Mouse (Mus musculus) kidney, embryonic 14.5 days (tissue): ENCODE measurements around the gene Ccl22. TPM values are rescaled to one million over a fixed set of nuclear protein-coding genes. Genes with fewer than 3 reads are reported as not detected.

Source experiments
- ATAC-seq: fragments of 200-750 bp; cut with Nextera tagmentation; 2 replicates; pipeline ENCODE4 v1.8.0; 2017; ENCODE audit warnings: moderate number of reproducible peaks, mild to moderate bottlenecking, moderate TSS enrichment, moderate library complexity; ENCODE audit not compliant: low FRiP score, low TSS enrichment
- H3K27ac ChIP-seq: fragments of 300-500 bp; sonication (generic); 2 replicates; pipeline ENCODE4 v1.5.1; 2014; ENCODE audit warnings: low read depth, mild to moderate bottlenecking, low read length, moderate library complexity, mixed read lengths
- H3K27me3 ChIP-seq: fragments of 300-500 bp; sonication (generic); 2 replicates; pipeline ENCODE4 v1.6.1; 2014; ENCODE audit warnings: mild to moderate bottlenecking, low read length; ENCODE audit not compliant: control insufficient read depth, insufficient read depth
- H3K36me3 ChIP-seq: fragments of 300-500 bp; sonication (generic); 2 replicates; pipeline ENCODE4 v1.6.1; 2014; ENCODE audit warnings: low read length, mixed read lengths; ENCODE audit not compliant: control insufficient read depth, insufficient read depth
- H3K4me1 ChIP-seq: fragments of 300-500 bp; sonication (generic); 2 replicates; pipeline ENCODE4 v1.6.1; 2014; ENCODE audit warnings: low read length, mixed read lengths; ENCODE audit not compliant: control insufficient read depth, insufficient read depth
- H3K4me2 ChIP-seq: fragments of 300-500 bp; sonication (generic); replicated peaks from 2 replicates; pipeline ENCODE4 v1.6.1; 2014; ENCODE audit warnings: low read depth, mild to moderate bottlenecking, low read length
- H3K4me3 ChIP-seq: fragments of 300-500 bp; sonication (generic); 2 replicates; pipeline ENCODE4 v1.5.1; 2014; ENCODE audit warnings: mild to moderate bottlenecking, low read length
- H3K9ac ChIP-seq: fragments of 300-500 bp; sonication (generic); 2 replicates; pipeline ENCODE4 v1.6.1; 2014; ENCODE audit warnings: low read depth, mild to moderate bottlenecking, low read length, moderate library complexity
- H3K9me3 ChIP-seq: fragments of 300-500 bp; sonication (generic); 2 replicates; pipeline ENCODE4 v1.6.1; 2016; ENCODE audit warnings: low read length; ENCODE audit not compliant: control insufficient read depth
- WGBS: fragments of 180-500 bp; shearing (Covaris S2); extraction: QIAGEN DNeasy Blood & Tissue Kit; methylation state at CpG from one replicate; pipeline ENCODE4 v1.1.7; 2014; 5-methylcytosine and 5-hydroxymethylcytosine counted together
- polyA plus RNA-seq: library from polyadenylated mRNA; unstranded; fragments of >200 nt; fragmentation: Nextera tagmentation; extraction: Ambion mirVana; gene quantifications from 2 replicates; pipeline ENCODE4 v1.2.1, GENCODE M21; 2014

Gene Ccl22
- not detected in 2 replicates for polyA plus RNA-seq

GRCm38 (mm10) chr8:94745476-94746184 lies at the start of gene Ccl22:
Gene Ccl22 (plus strand): TSS chr8:94745590.
- no peaks in the 10 kb centered on the region for H3K36me3 ChIP-seq
- no peak within 1 kb of the TSS for H3K9ac ChIP-seq
- no peaks in the 10 kb centered on the region for H3K27me3 ChIP-seq
- no peaks in the 10 kb centered on the region for H3K9me3 ChIP-seq
- 84% methylated on average over 7 of the region's 7 CpGs for WGBS
- ATAC-seq: no peak
- no peak within 1 kb of the TSS for H3K4me3 ChIP-seq
- H3K4me2 ChIP-seq: no peak within 1 kb of the TSS
- no peaks in the 10 kb centered on the region for H3K4me1 ChIP-seq
- no peak within 1 kb of the TSS for H3K27ac ChIP-seq

GRCm38 (mm10) chr8:94695994-94696384 lies 49.4 kb upstream of the Ccl22 start, which contains the start of gene Pllp:
Gene Pllp (minus strand): TSS chr8:94696278.
- Histone ChIP-seq H3K9ac (peak within 1 kb of the TSS; percentile 42; the same call in 1 of the 2 replicates), H3K4me1 (peaks cover 5% of the 10 kb centered on the region; the same call in 1 of the 2 replicates), H3K36me3 (no peaks in the 10 kb centered on the region), H3K4me2 (peak within 1 kb of the TSS; percentile 80), H3K4me3 (peak within 1 kb of the TSS; percentile 48), H3K27ac (no peak within 1 kb of the TSS), H3K27me3 (peaks cover 49% of the 10 kb centered on the region), H3K9me3 (no peaks in the 10 kb centered on the region)
- under 1% methylated on average over 41 of the region's 41 CpGs for WGBS
- ATAC-seq: peak; percentile 81

GRCm38 (mm10) chr8:94696566-94696965 lies 48.8 kb upstream of the Ccl22 start:
- Histone ChIP-seq H3K36me3 (no peaks in the 10 kb centered on the region), H3K27me3 (peaks cover 49% of the 10 kb centered on the region), H3K9me3 (no peaks in the 10 kb centered on the region), H3K9ac (no peak overlapping the region), H3K4me2 (peak overlapping the region; percentile 80), H3K4me3 (peak overlapping the region; percentile 48; the same call in 1 of the 2 replicates), H3K27ac (no peak overlapping the region), H3K4me1 (peaks cover 5% of the 10 kb centered on the region; the same call in 1 of the 2 replicates)
- 53% methylated on average over 3 of the region's 3 CpGs for WGBS
- no peak for ATAC-seq

- no peak overlapping the region for H3K27ac ChIP-seq
- no peak for ATAC-seq
- H3K4me1 ChIP-seq: peaks cover 5% of the 10 kb centered on the region; the same call in 1 of the 2 replicates
- H3K9me3 ChIP-seq: no peaks in the 10 kb centered on the region
- H3K9ac ChIP-seq: no peak overlapping the region
- H3K36me3 ChIP-seq: no peaks in the 10 kb centered on the region
- WGBS: 78% methylated on average over 6 of the region's 6 CpGs
- no peak overlapping the region for H3K4me2 ChIP-seq
- H3K4me3 ChIP-seq: no peak overlapping the region
- H3K27me3 ChIP-seq: peaks cover 43% of the 10 kb centered on the region
Measured at GRCm38 (mm10) chr8:94697956-94698355, 47.4 kb upstream of the Ccl22 start.

GRCm38 (mm10) chr8:94699366-94699765 lies 46.0 kb upstream of the Ccl22 start:
- H3K9ac ChIP-seq: no peak overlapping the region
- H3K4me3 ChIP-seq: no peak overlapping the region
- no peak overlapping the region for H3K4me2 ChIP-seq
- H3K9me3 ChIP-seq: no peaks in the 10 kb centered on the region
- H3K36me3 ChIP-seq: no peaks in the 10 kb centered on the region
- H3K27me3 ChIP-seq: peaks cover 29% of the 10 kb centered on the region
- peaks cover 5% of the 10 kb centered on the region; the same call in 1 of the 2 replicates for H3K4me1 ChIP-seq
- no peak overlapping the region for H3K27ac ChIP-seq
- ATAC-seq: no peak
- 78% methylated on average over 16 of the region's 16 CpGs for WGBS

GRCm38 (mm10) chr8:94700421-94700935 lies 44.9 kb upstream of the Ccl22 start:
- Histone ChIP-seq H3K36me3 (no peaks in the 10 kb centered on the region), H3K27ac (no peak overlapping the region), H3K9me3 (no peaks in the 10 kb centered on the region), H3K4me2 (no peak overlapping the region), H3K9ac (no peak overlapping the region), H3K4me1 (peaks cover 5% of the 10 kb centered on the region; the same call in 1 of the 2 replicates), H3K27me3 (peaks cover 23% of the 10 kb centered on the region), H3K4me3 (no peak overlapping the region)
- ATAC-seq: no peak
- 85% methylated on average over 4 of the region's 4 CpGs for WGBS

- H3K27ac ChIP-seq: no peak overlapping the region
- 69% methylated on average over 3 of the region's 3 CpGs for WGBS
- H3K4me1 ChIP-seq: no peaks in the 10 kb centered on the region
- H3K36me3 ChIP-seq: no peaks in the 10 kb centered on the region
- peak overlapping the region; percentile 44 for H3K4me2 ChIP-seq
- no peak overlapping the region for H3K9ac ChIP-seq
- peak overlapping the region; percentile 43 for H3K4me3 ChIP-seq
- no peaks in the 10 kb centered on the region for H3K9me3 ChIP-seq
- H3K27me3 ChIP-seq: peaks cover 6% of the 10 kb centered on the region
- no peak for ATAC-seq
Measured at GRCm38 (mm10) chr8:94702156-94702555, 43.2 kb upstream of the Ccl22 start.

- Histone ChIP-seq H3K9me3 (no peaks in the 10 kb centered on the region), H3K36me3 (no peaks in the 10 kb centered on the region), H3K4me3 (peak overlapping the region; percentile 43), H3K4me2 (peak overlapping the region; percentile 44), H3K27me3 (no peaks in the 10 kb centered on the region), H3K4me1 (no peaks in the 10 kb centered on the region), H3K9ac (peak overlapping the region; percentile 40; the same call in 1 of the 2 replicates), H3K27ac (no peak overlapping the region; the same call in 1 of the 2 replicates)
- ATAC-seq: peak; percentile 82
- under 1% methylated on average over 35 of the region's 35 CpGs for WGBS
Measured at GRCm38 (mm10) chr8:94702844-94703813, 42.3 kb upstream of the Ccl22 start.
